Mouse (Mus musculus) hindbrain, embryonic 11.5 days (tissue): ENCODE measurements around the gene Rd3. TPM values are rescaled to one million over a fixed set of nuclear protein-coding genes. Genes with fewer than 3 reads are reported as not detected.
A peak's percentile ranks its signal among the peaks of the same experiment; 100 is the strongest.

Experiments used
- ATAC-seq: fragments of 200-750 bp; cut with Nextera tagmentation; 2 replicates; pipeline ENCODE4 v1.8.0; 2017; ENCODE audit warnings: mild to moderate bottlenecking, moderate TSS enrichment, moderate library complexity; ENCODE audit not compliant: low FRiP score
- DNase-seq: peaks from one replicate; pipeline ENCODE4 v3.0.0-alpha.2; 2015; ENCODE audit warnings: low spot score
- H3K27ac ChIP-seq: fragments of 300-500 bp; sonication (generic); 2 replicates; pipeline ENCODE4 v1.5.1; 2014; ENCODE audit warnings: mild to moderate bottlenecking, low read depth, low read length
- H3K27me3 ChIP-seq: fragments of 300-500 bp; sonication (generic); 2 replicates; pipeline ENCODE4 v1.6.1; 2014; ENCODE audit warnings: mild to moderate bottlenecking, low read length, moderate library complexity, mixed read lengths; ENCODE audit not compliant: control insufficient read depth, insufficient read depth
- H3K36me3 ChIP-seq: fragments of 300-500 bp; sonication (generic); 2 replicates; pipeline ENCODE4 v1.6.1; 2014; ENCODE audit warnings: mild to moderate bottlenecking, low read length, moderate library complexity, mixed read lengths; ENCODE audit not compliant: control insufficient read depth, insufficient read depth
- H3K4me1 ChIP-seq: fragments of 300-500 bp; sonication (generic); replicated peaks from 2 replicates; pipeline ENCODE4 v1.6.1; 2014; ENCODE audit warnings: low read length, mixed read lengths; ENCODE audit not compliant: control insufficient read depth, insufficient read depth
- H3K4me2 ChIP-seq: fragments of 300-500 bp; sonication (generic); replicated peaks from 2 replicates; pipeline ENCODE4 v1.6.1; 2014; ENCODE audit warnings: mild to moderate bottlenecking, low read depth, low read length
- H3K4me3 ChIP-seq: fragments of 300-500 bp; sonication (generic); 2 replicates; pipeline ENCODE4 v1.5.1; 2014; ENCODE audit warnings: low read depth, low read length
- H3K9ac ChIP-seq: fragments of 300-500 bp; sonication (generic); 2 replicates; pipeline ENCODE4 v1.6.1; 2014; ENCODE audit warnings: low read depth, low read length
- H3K9me3 ChIP-seq: fragments of 300-500 bp; sonication (generic); 2 replicates; pipeline ENCODE4 v1.6.1; 2016; ENCODE audit warnings: low read length; ENCODE audit not compliant: control insufficient read depth
- WGBS: fragments of 180-500 bp; shearing (Covaris S2); extraction: QIAGEN DNeasy Blood & Tissue Kit; methylation state at CpG from one replicate; pipeline ENCODE4 v1.1.7; 2014; 5-methylcytosine and 5-hydroxymethylcytosine counted together
- polyA plus RNA-seq: library from polyadenylated mRNA; unstranded; fragments of >200 nt; fragmentation: Nextera tagmentation; extraction: Ambion mirVana; gene quantifications from 2 replicates; pipeline ENCODE4 v1.2.1, GENCODE M21; 2014

Rd3 gene
- polyA plus RNA-seq, 1 experiment from 2014 or later: 3.8 TPM

DNA sequence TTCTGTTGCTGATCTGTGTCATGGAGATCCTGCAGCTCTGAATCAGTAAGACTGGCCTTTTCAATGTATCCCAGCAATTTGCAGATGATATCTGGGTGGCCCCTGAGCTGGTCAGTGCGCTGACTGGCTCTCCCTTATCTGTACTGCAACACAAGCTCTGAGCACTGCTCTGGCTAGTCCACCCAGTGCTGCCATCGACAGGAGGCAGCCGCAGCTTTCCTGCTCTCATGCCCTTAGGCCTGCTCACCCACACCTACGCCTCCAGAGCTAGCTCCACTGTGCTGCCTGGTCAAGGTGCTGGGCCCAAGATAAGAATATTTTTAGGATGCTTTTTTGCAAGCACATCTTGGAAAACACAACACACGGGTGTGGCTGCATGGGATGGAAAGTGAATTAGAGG lies 17.3 kb downstream of the Rd3 start:
- Histone ChIP-seq H3K9ac (no peak overlapping the region), H3K4me3 (no peak overlapping the region), H3K27ac (no peak overlapping the region), H3K9me3 (no peaks in the 10 kb centered on the region), H3K4me1 (no peaks in the 10 kb centered on the region), H3K4me2 (no peak overlapping the region), H3K36me3 (0 out of 2 replicates have a peak, but pooled peaks cover 3% of the 10 kb centered on the region), H3K27me3 (no peaks in the 10 kb centered on the region)
- DNase-seq (no peak), ATAC-seq (no peak)
- 76% methylated on average over 5 of the region's 5 CpGs for WGBS

DNA sequence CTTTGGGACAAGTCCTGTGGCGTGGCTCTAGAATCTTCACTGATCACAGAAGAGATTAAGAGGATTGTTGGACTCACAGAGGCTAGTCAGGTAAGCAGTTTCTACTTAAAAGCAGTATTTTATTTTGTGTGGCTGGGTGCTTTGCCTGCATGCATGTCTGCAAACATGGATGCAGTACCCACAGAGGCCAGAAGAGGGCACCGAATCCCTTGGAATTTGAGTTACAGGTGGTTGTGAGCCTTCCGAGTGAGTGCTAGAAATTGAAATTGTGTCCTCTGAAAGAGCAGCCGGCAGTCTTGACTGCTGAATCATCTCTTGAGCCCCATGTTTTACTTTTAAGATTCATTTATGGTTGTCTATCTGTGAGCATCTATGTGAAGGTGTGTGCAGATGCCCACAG lies 18.3 kb downstream of the Rd3 start:
- H3K36me3 ChIP-seq: 0 out of 2 replicates have a peak, but pooled peaks cover 3% of the 10 kb centered on the region
- H3K9ac ChIP-seq: no peak overlapping the region
- no peak overlapping the region for H3K27ac ChIP-seq
- ATAC-seq (no peak), DNase-seq (peak; percentile 65)
- no peak overlapping the region for H3K4me3 ChIP-seq
- H3K4me1 ChIP-seq: no peaks in the 10 kb centered on the region
- H3K27me3 ChIP-seq: no peaks in the 10 kb centered on the region
- WGBS: 54% methylated on average over 4 of the region's 4 CpGs
- no peak overlapping the region for H3K4me2 ChIP-seq
- H3K9me3 ChIP-seq: no peaks in the 10 kb centered on the region

DNA sequence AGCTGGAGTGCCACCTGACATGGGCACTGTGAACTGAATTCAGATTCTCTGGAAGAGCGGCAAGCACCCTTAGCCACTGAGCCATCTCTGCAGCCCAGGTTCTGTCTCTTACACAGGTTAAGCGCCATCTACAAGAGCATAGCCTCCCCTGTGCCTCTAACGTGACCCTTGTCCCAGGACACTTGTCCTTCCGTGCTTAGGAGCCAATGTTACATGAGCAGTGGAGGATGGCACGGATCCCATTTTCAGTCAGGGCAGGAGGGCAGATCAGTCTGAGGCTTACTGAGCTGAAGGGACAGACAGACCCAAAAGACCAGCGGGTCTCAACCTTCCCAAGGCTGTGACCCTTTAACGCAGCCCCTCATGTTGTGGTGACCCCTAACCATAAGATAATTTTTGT lies 18.7 kb downstream of the Rd3 start:
- no peaks in the 10 kb centered on the region for H3K9me3 ChIP-seq
- no peak overlapping the region for H3K4me3 ChIP-seq
- no peak overlapping the region for H3K4me2 ChIP-seq
- no peak overlapping the region for H3K27ac ChIP-seq
- H3K9ac ChIP-seq: no peak overlapping the region
- ATAC-seq (no peak), DNase-seq (no peak)
- H3K36me3 ChIP-seq: 0 out of 2 replicates have a peak, but pooled peaks cover 3% of the 10 kb centered on the region
- H3K27me3 ChIP-seq: no peaks in the 10 kb centered on the region
- H3K4me1 ChIP-seq: no peaks in the 10 kb centered on the region
- WGBS: 92% methylated on average over 7 of the region's 7 CpGs

DNA sequence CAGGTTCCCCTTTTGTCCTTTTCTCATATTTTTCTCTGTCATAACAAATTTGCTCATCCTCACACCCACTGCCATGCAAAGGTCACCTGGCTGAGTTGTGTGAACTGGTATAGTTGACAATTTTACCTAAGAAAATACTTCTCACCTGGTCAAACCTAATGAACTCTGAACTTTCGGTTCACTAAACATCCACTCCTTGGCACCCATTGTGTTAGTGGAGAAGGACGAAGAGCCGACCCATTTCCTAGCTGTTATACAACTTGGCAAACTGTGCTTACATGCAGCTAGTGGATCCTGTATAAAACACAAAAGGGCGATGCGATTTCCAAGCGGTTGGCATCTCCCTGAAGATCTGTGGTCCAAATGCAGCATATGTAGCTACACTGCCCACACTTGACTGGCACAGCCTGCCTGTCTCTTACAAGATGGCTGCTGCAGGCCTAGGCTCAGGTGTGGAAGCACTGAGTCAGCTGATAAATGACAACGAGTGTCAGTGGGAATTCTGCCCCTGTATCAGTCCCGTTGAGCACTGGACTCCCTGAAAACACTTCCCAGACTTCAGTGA lies 19.5 kb downstream of the Rd3 start:
- Histone ChIP-seq H3K4me3 (no peak overlapping the region), H3K36me3 (0 out of 2 replicates have a peak, but pooled peaks cover 3% of the 10 kb centered on the region), H3K4me1 (no peaks in the 10 kb centered on the region), H3K27me3 (no peaks in the 10 kb centered on the region), H3K9me3 (no peaks in the 10 kb centered on the region), H3K9ac (no peak overlapping the region), H3K4me2 (no peak overlapping the region), H3K27ac (no peak overlapping the region)
- 88% methylated on average over 8 of the region's 8 CpGs for WGBS
- no peak for ATAC-seq
- no peak for DNase-seq

DNA sequence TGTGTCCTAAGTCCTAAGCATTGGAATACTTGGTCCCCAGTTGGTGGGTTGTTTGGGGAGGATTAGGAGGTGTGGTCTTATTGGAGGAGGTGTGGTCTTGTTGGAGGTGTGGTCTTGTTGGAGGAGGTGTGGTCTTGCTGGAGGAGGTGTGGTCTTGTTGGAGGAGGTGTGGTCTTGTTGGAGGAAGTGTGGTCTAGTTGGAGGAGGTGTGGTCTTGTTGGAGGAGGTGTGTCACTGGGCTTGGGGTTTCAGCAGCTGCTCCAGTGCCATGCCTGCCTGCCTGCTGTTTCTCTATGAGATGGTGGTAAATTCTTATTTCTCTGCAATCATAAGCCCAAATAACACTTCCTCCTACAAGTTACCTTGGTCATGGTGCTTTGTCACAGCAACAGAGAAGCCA lies 21.9 kb downstream of the Rd3 start:
- H3K4me2 ChIP-seq: no peak overlapping the region
- H3K36me3 ChIP-seq: 0 out of 2 replicates have a peak, but pooled peaks cover 3% of the 10 kb centered on the region
- H3K9me3 ChIP-seq: no peaks in the 10 kb centered on the region
- no peak overlapping the region for H3K9ac ChIP-seq
- no peak overlapping the region for H3K27ac ChIP-seq
- H3K4me1 ChIP-seq: no peaks in the 10 kb centered on the region
- H3K27me3 ChIP-seq: no peaks in the 10 kb centered on the region
- no peak for DNase-seq
- no peak for ATAC-seq
- no peak overlapping the region for H3K4me3 ChIP-seq

Other genes with a start within 250 kb of the Rd3 start
- gene Nek2, start 155.9 kb upstream of the Rd3 start, polyA plus RNA-seq: 33.5 and 41.4 TPM in 2 replicates
- gene Slc30a1, start 70.6 kb upstream of the Rd3 start, polyA plus RNA-seq: 1.9 and 2.6 TPM in 2 replicates
- gene Traf5, start 115.2 kb downstream of the Rd3 start, polyA plus RNA-seq: 4.5 and 5.9 TPM in 2 replicates
- 20.3 and 22.2 TPM in 2 replicates for gene Rcor3, start 160.7 kb downstream of the Rd3 start, polyA plus RNA-seq
- 0.40 and 0.64 TPM in 2 replicates for gene Kcnh1, start 213.4 kb downstream of the Rd3 start, polyA plus RNA-seq